In genomic region chr14:55115846-55116245, GRCm38 (mm10) we compare ENCODE assay signal across 9 mouse cellular contexts. TPM values are rescaled to one million over a fixed set of nuclear protein-coding genes. Genes with fewer than 3 reads are reported as not detected.
A peak's percentile ranks its signal among the peaks of the same experiment; 100 is the strongest.
DNase-seq lines count a peak whose midpoint lies in the region; ATAC-seq and TF ChIP-seq lines count a peak whose summit lies in the region.
"Had no signal": no experiment of that assay in that cellular context is flagged by ENCODE, and none has a peak within 500 bp of the region (broad histone marks: within the 10 kb centered on the region; RNA-seq: fewer than 3 reads in every experiment).

No protein-coding gene starts in this region.

- H3K4me2 ChIP-seq in kidney, embryonic 15.5 days, result peak overlapping the region; percentile 100
- H3K4me2 ChIP-seq in forebrain, postnatal 0 days (ENCODE audit: low read depth), result peak overlapping the region; percentile 76
- peak overlapping the region; percentile 81 for H3K4me2 ChIP-seq in midbrain, embryonic 15.5 days

- H3K27ac ChIP-seq in kidney, embryonic 15.5 days, result no peak overlapping the region
- H3K27ac ChIP-seq in forebrain, postnatal 0 days (ENCODE audit: low read depth, low read length), result peak overlapping the region; percentile 97
- peak overlapping the region; percentile 97 for H3K27ac ChIP-seq in midbrain, embryonic 15.5 days
- H3K27ac ChIP-seq in thymus, adult 2 months (ENCODE audit: control insufficient read depth, insufficient read depth, low read length), result no peak overlapping the region

- DNase-seq in kidney, postnatal 14 days, result no peak
- DNase-seq in cerebellum, postnatal 10 days, result peak; percentile 68 to 74
- no peak for DNase-seq in forebrain, postnatal 0 days
- no peak for DNase-seq in thymus, adult 2 months
- no peak for DNase-seq in ovary, adult 18-20 months (ENCODE audit: low spot score)

- peaks cover 33% of the 10 kb centered on the region for H3K4me1 ChIP-seq in kidney, embryonic 15.5 days
- peaks cover 32% of the 10 kb centered on the region for H3K4me1 ChIP-seq in forebrain, postnatal 0 days (ENCODE audit: insufficient read depth)
- H3K4me1 ChIP-seq in midbrain, embryonic 15.5 days, result peaks cover 45% of the 10 kb centered on the region
- H3K4me1 ChIP-seq in thymus, adult 2 months (replicated peaks; ENCODE audit: control insufficient read depth, insufficient read depth, low read length), result peaks cover 9% of the 10 kb centered on the region

- 0 out of 2 replicates have a peak, but pooled peaks have one; percentile 13 for ATAC-seq in kidney, embryonic 15.5 days (replicated peaks; ENCODE audit: low FRiP score)
- ATAC-seq in forebrain, postnatal 0 days, result peak; percentile 24
- ATAC-seq in midbrain, embryonic 15.5 days (replicated peaks), result peak; percentile 34
- ATAC-seq in inflammation-experienced regulatory T-cells, adult 6 months, result no peak

- no peak for TF ChIP-seq CTCF in forebrain, postnatal 0 days (IDR thresholded peaks at IDR 0.05; ENCODE audit: low read depth)
- TF ChIP-seq CTCF in thymus, adult 2 months (IDR thresholded peaks at IDR 0.05; ENCODE audit: borderline replicate concordance, control insufficient read depth, extremely low read depth, insufficient read depth, low read length, poor library complexity), result no peak

- WGBS in kidney, embryonic 15.5 days, result under 1% methylated on average over 8 of the region's 8 CpGs
- WGBS in forebrain, postnatal 0 days, result 2% methylated on average over 8 of the region's 8 CpGs
- WGBS in midbrain, embryonic 15.5 days, result 2% methylated on average over 8 of the region's 8 CpGs
- WGBS in thymus, adult 2 months, result 14% methylated on average over 8 of the region's 8 CpGs

- H3K27me3 ChIP-seq in kidney, embryonic 15.5 days, result peaks cover 71% of the 10 kb centered on the region
- no peaks in the 10 kb centered on the region for H3K27me3 ChIP-seq in forebrain, postnatal 0 days (ENCODE audit: insufficient read depth, low read length)
- no peaks in the 10 kb centered on the region for H3K27me3 ChIP-seq in midbrain, embryonic 15.5 days (replicated peaks)
- H3K27me3 ChIP-seq in thymus, adult 2 months (ENCODE audit: control insufficient read depth, insufficient read depth, low read length), result peaks cover 10% of the 10 kb centered on the region; the same call in 1 of the 2 replicates

- no peak for TF ChIP-seq POLR2A in thymus, adult 2 months (IDR thresholded peaks at IDR 0.05; ENCODE audit: control insufficient read depth, extremely low read depth, insufficient read depth, low read length, poor library complexity)

- no peaks in the 10 kb centered on the region for H3K36me3 ChIP-seq in kidney, embryonic 15.5 days
- H3K36me3 ChIP-seq in forebrain, postnatal 0 days (ENCODE audit: insufficient read depth), result peaks cover 7% of the 10 kb centered on the region; the same call in 1 of the 2 replicates
- H3K36me3 ChIP-seq in midbrain, embryonic 15.5 days (replicated peaks), result no peaks in the 10 kb centered on the region; the same call in 1 of the 2 replicates
- no peaks in the 10 kb centered on the region for H3K36me3 ChIP-seq in thymus, adult 2 months (ENCODE audit: control insufficient read depth, insufficient read depth, low read length)

- H3K9me3 ChIP-seq in kidney, embryonic 15.5 days (replicated peaks), result no peaks in the 10 kb centered on the region
- H3K9me3 ChIP-seq in forebrain, postnatal 0 days (ENCODE audit: low read length), result no peaks in the 10 kb centered on the region
- H3K9me3 ChIP-seq in midbrain, embryonic 15.5 days, result no peaks in the 10 kb centered on the region

- 0 out of 2 replicates have a peak overlapping the region, but pooled peaks have one; percentile 17 for H3K9ac ChIP-seq in kidney, embryonic 15.5 days
- H3K9ac ChIP-seq in forebrain, postnatal 0 days, result peak overlapping the region; percentile 95
- H3K9ac ChIP-seq in midbrain, embryonic 15.5 days, result peak overlapping the region; percentile 74

- H3K4me3 ChIP-seq in kidney, embryonic 15.5 days (replicated peaks), result peak overlapping the region; percentile 63
- peak overlapping the region; percentile 86 for H3K4me3 ChIP-seq in forebrain, postnatal 0 days (ENCODE audit: low read depth, low read length)
- H3K4me3 ChIP-seq in midbrain, embryonic 15.5 days, result peak overlapping the region; percentile 83
- H3K4me3 ChIP-seq in thymus, adult 2 months (ENCODE audit: control insufficient read depth, insufficient read depth, low read length), result no peak overlapping the region

RNA-seq across cellular contexts. Expression of gene Jph4, which starts 0.9 kb away (rescaled TPM):
- polyA plus RNA-seq in kidney, embryonic 15.5 days (2015; fragmentation: Nextera tagmentation; extraction: Ambion mirVana), result 0.59 and 1.2 TPM in 2 replicates
- total RNA-seq in forebrain, postnatal 0 days (2014; rRNA removed), result 156 and 160 TPM in 2 replicates
- 47.4 and 55.3 TPM in 2 replicates for polyA plus RNA-seq in forebrain, postnatal 0 days (2015; fragmentation: Nextera tagmentation; extraction: Ambion mirVana)
- 39.7 and 42.5 TPM in 2 replicates for polyA plus RNA-seq in midbrain, embryonic 15.5 days (2015; fragmentation: Nextera tagmentation; extraction: Ambion mirVana)
- polyA plus RNA-seq in thymus, adult 2 months (2012; rRNA removed), result 0.37 and 0.51 TPM in 2 replicates
- not detected for polyA plus RNA-seq in inflammation-experienced regulatory T-cells, adult 6 months (2017; shearing (Covaris generic))
- polyA plus RNA-seq: liver, embryonic 16.5 days had no signal

RNA-seq across cellular contexts. Expression of gene Ap1g2, which starts 9.5 kb away (rescaled TPM):
- 15.9 and 18.9 TPM in 2 replicates for polyA plus RNA-seq in kidney, embryonic 15.5 days (2015; fragmentation: Nextera tagmentation; extraction: Ambion mirVana)
- 11.3 and 12.8 TPM in 2 replicates for total RNA-seq in forebrain, postnatal 0 days (2014; rRNA removed)
- polyA plus RNA-seq in forebrain, postnatal 0 days (2015; fragmentation: Nextera tagmentation; extraction: Ambion mirVana), result 4.2 and 5.5 TPM in 2 replicates
- polyA plus RNA-seq in midbrain, embryonic 15.5 days (2015; fragmentation: Nextera tagmentation; extraction: Ambion mirVana), result 7.5 and 9.2 TPM in 2 replicates
- 91.5 and 94.5 TPM in 2 replicates for polyA plus RNA-seq in thymus, adult 2 months (2012; rRNA removed)
- polyA plus RNA-seq in inflammation-experienced regulatory T-cells, adult 6 months (2017; shearing (Covaris generic)), result 100 to 1,000 TPM; 103 to 111 (median 110) TPM

RNA-seq across cellular contexts. Expression of gene Thtpa, which starts 21.3 kb away (rescaled TPM):
- 21.0 and 21.5 TPM in 2 replicates for polyA plus RNA-seq in kidney, embryonic 15.5 days (2015; fragmentation: Nextera tagmentation; extraction: Ambion mirVana)
- total RNA-seq in forebrain, postnatal 0 days (2014; rRNA removed), result 49.0 and 55.2 TPM in 2 replicates
- 47.2 and 48.0 TPM in 2 replicates for polyA plus RNA-seq in forebrain, postnatal 0 days (2015; fragmentation: Nextera tagmentation; extraction: Ambion mirVana)
- polyA plus RNA-seq in midbrain, embryonic 15.5 days (2015; fragmentation: Nextera tagmentation; extraction: Ambion mirVana), result 38.8 and 39.5 TPM in 2 replicates
- polyA plus RNA-seq in thymus, adult 2 months (2012; rRNA removed), result 6.0 and 6.1 TPM in 2 replicates
- 10 to 100 TPM in 1 of 3 experiments, 1 to 10 TPM in 2; 7.8 to 12.1 (median 9.3) TPM for polyA plus RNA-seq in inflammation-experienced regulatory T-cells, adult 6 months (2017; shearing (Covaris generic))

RNA-seq across cellular contexts. Expression of gene Zfhx2, which starts 23.7 kb away (rescaled TPM):
- 6.0 and 6.5 TPM in 2 replicates for polyA plus RNA-seq in kidney, embryonic 15.5 days (2015; fragmentation: Nextera tagmentation; extraction: Ambion mirVana)
- total RNA-seq in forebrain, postnatal 0 days (2014; rRNA removed), result 8.9 and 11.1 TPM in 2 replicates
- 2.7 and 7.5 TPM in 2 replicates for polyA plus RNA-seq in forebrain, postnatal 0 days (2015; fragmentation: Nextera tagmentation; extraction: Ambion mirVana)
- polyA plus RNA-seq in midbrain, embryonic 15.5 days (2015; fragmentation: Nextera tagmentation; extraction: Ambion mirVana), result 33.7 and 37.5 TPM in 2 replicates
- polyA plus RNA-seq in thymus, adult 2 months (2012; rRNA removed), result 6.3 and 6.6 TPM in 2 replicates
- polyA plus RNA-seq in inflammation-experienced regulatory T-cells, adult 6 months (2017; shearing (Covaris generic)), result 1 to 10 TPM; 4.1 to 4.9 (median 4.2) TPM

Comparison
In these comparisons a context has a peak if more than half of its experiments do, and no peak if none do; other contexts are left out.
1. H3K27ac ChIP-seq: peak in forebrain, postnatal 0 days (single experiment) and midbrain, embryonic 15.5 days (single experiment); none in kidney, embryonic 15.5 days (single experiment) and thymus, adult 2 months (single experiment).
2. H3K9ac ChIP-seq: peak in every context shown above with its lines; median percentile 95 in forebrain, postnatal 0 days; 74 in midbrain, embryonic 15.5 days; 17 in kidney, embryonic 15.5 days.
3. DNase-seq: peak in cerebellum, postnatal 10 days (2 of 2); none in kidney, postnatal 14 days (single experiment), forebrain, postnatal 0 days (single experiment), thymus, adult 2 months (single experiment) and ovary, adult 18-20 months (single experiment).
4. RNA of gene Jph4, which starts 0.9 kb away (polyA plus RNA-seq): 47.4 to 55.3 TPM in forebrain, postnatal 0 days and 39.7 to 42.5 TPM in midbrain, embryonic 15.5 days; 0.59 to 1.2 TPM in kidney, embryonic 15.5 days, 0.37 to 0.51 TPM in thymus, adult 2 months and not detected in inflammation-experienced regulatory T-cells, adult 6 months; every median in the first group is over 10 times any median in the second.
5. Peak in every context shown above with its lines, with median percentiles within 50 percentile points of each other: H3K4me2 ChIP-seq.